Mouse (Mus musculus): Measurements from ENCODE around the gene Clmn.

Gene Clmn

GRCm38 (mm10) chr12:104818057-104818456 lies 46.8 kb downstream of the Clmn start:
- no peak for DNase-seq (ENCODE audit: low read depth in 1 of 2, low spot score in 2 of 2)

GRCm38 (mm10) chr12:104817172-104817866 lies 47.6 kb downstream of the Clmn start:
- no peak for DNase-seq (ENCODE audit: low read depth in 1 of 2, low spot score in 2 of 2)

DNA sequence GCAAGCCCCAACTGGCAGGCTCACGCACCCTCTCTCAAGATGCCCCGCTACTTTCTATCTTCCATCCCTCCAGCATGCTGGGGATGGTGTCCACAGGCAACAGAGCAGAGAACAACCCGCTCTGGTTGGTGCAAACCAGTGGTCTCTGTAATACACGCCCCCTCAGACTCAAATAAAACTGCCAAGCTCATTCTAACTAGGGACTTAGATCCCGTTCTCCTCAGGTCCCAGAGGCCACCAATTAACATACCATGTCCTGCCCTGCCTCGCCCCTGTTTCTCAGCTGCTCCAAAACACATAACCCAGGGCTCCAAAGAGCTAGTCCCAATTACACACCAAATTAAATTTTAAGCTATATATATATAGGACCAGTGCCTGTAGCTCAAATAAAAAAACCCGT lies 50.6 kb downstream of the Clmn start:
- no peak for DNase-seq (ENCODE audit: low read depth in 1 of 2, low spot score in 2 of 2)

- no peak for DNase-seq (ENCODE audit: low read depth in 1 of 2, low spot score in 2 of 2)
These were observed 51.1 kb downstream of the Clmn start for GRCm38 (mm10) chr12:104813762-104814161.

DNA sequence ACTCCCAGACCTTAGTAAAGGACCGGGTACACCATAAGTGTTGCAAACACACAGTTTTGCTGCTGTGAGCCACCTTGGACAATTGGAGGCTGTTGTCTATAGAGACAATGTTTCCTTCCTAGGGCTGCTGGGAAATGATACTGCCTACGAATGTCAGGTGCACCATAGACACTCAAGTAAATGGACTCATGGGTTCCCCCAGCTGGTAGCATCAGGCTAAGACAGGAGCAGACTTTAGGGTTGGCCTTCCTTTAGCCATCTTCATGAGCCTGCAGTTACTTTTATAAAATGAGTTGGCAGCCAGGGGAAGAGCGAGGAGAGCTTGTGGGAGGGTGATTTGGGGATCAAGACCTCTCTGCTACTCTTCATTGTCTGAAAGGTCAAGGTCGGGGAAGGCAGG lies 52.2 kb downstream of the Clmn start:
- no peak for DNase-seq (ENCODE audit: low read depth in 1 of 2, low spot score in 2 of 2)

DNA sequence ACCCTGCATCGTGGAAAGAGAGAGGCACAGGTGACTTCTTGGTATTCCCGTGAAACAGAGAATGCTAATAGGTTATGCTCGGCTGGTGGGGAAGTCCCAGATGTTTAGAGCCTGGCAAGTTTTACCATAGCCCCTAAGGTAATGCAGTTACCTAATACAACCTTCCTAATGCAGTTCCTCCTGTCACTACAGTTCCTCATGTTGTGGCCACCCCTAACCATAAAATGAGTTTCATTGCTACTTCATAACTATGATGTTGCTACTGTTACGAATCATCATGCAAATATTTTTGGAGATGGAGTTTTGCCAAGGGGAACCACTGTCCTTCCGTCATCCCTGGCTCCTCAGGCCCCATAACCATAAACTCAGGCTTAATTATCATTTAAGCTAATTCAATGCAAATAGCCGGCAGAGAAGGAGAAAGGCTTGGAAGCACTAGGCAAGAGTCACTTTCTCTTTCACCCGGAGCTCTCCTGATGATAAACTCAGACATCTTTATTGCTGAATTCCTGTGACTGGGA lies 53.9 kb downstream of the Clmn start:
- no peak for DNase-seq (ENCODE audit: low read depth in 1 of 2, low spot score in 2 of 2)

GRCm38 (mm10) chr12:104808421-104809067 lies 56.3 kb downstream of the Clmn start:
- DNase-seq (ENCODE audit: low read depth in 1 of 2, low spot score in 2 of 2) = no peak

GRCm38 (mm10) chr12:104806680-104807375 lies 58.0 kb downstream of the Clmn start:
- no peak for DNase-seq (ENCODE audit: low read depth in 1 of 2, low spot score in 2 of 2)

DNA sequence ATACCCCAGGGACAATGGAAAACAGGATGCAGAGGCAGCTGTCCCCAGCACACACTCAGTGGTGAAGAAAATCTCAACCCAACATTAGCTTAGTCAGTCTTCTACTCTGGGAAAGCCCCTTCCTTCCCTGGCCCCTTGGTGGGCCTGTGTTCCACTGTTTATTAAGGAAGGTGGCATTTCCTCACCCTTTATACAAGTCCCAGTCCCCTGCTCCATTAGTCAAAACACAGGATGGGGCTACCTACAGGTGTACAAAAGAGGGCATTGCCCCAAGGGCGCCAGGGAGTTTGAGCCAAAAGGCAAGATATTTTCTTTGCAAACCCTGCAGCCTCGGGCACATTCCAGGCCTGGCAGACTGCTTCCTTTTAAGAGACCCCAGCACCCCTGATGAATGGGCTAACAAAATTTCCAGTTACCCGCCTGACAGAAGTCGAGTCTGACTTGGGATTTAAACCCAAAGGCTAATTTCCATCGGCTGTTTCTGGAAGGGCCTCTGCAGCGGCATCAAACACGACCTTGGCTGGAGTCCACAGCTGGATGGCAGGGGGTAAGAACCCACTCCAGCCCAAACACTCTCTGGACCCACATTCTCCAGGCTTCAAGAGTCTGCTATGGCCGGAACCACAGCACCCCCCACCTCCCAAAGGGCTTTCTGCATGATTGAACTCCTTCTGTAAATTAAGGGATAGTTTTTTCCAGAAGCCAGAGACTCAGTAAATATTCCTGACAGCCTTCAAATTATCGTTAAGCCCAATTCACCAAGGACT lies 63.2 kb downstream of the Clmn start:
- no peak for DNase-seq (ENCODE audit: low read depth in 1 of 2, low spot score in 2 of 2)

- no peak for DNase-seq (ENCODE audit: low read depth in 1 of 2, low spot score in 2 of 2)
These were observed 65.5 kb downstream of the Clmn start for GRCm38 (mm10) chr12:104799365-104799764.

- DNase-seq (ENCODE audit: low read depth in 1 of 2, low spot score in 2 of 2) = no peak
These were observed 67.0 kb downstream of the Clmn start for GRCm38 (mm10) chr12:104797905-104798304.

- DNase-seq (ENCODE audit: low read depth in 1 of 2, low spot score in 2 of 2) = no peak
These were observed 68.1 kb downstream of the Clmn start for GRCm38 (mm10) chr12:104796635-104797378.

DNA sequence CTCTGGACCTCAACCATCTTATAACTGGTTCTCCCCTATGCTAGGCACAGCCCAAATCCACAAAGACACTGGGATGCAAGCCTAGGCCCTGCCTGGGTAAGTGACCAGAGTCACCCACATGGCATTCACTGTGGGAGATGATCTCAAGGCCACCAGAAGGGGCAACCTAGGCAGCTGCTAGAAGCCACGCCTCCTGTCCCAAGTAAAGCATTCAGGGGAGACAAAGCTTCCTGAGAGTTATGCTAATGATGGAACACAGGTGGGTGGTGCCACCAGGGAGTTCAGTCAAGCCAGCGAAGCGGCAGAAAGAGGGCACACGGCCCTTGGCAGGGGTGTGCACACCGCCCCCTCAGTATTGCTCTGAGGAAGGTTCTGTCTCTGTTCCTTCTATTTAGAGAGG lies 69.9 kb downstream of the Clmn start:
- no peak for DNase-seq (ENCODE audit: low read depth in 1 of 2, low spot score in 2 of 2)

- DNase-seq (ENCODE audit: low read depth in 1 of 2, low spot score in 2 of 2) = no peak
These were observed 71.4 kb downstream of the Clmn start for GRCm38 (mm10) chr12:104793486-104793885.

- DNase-seq (ENCODE audit: low read depth in 1 of 2, low spot score in 2 of 2) = peak; percentile 17 to 18
These were observed 87.3 kb downstream of the Clmn start for GRCm38 (mm10) chr12:104777603-104778002.

- no peak for DNase-seq (ENCODE audit: low read depth in 1 of 2, low spot score in 2 of 2)
These were observed 92.9 kb downstream of the Clmn start for GRCm38 (mm10) chr12:104771941-104772340.

GRCm38 (mm10) chr12:104769201-104769785 lies 95.6 kb downstream of the Clmn start:
- no peak for DNase-seq (ENCODE audit: low read depth in 1 of 2, low spot score in 2 of 2)

GRCm38 (mm10) chr12:104767183-104767582 lies 97.7 kb downstream of the Clmn start:
- DNase-seq (ENCODE audit: low read depth in 1 of 2, low spot score in 2 of 2) = no peak

DNA sequence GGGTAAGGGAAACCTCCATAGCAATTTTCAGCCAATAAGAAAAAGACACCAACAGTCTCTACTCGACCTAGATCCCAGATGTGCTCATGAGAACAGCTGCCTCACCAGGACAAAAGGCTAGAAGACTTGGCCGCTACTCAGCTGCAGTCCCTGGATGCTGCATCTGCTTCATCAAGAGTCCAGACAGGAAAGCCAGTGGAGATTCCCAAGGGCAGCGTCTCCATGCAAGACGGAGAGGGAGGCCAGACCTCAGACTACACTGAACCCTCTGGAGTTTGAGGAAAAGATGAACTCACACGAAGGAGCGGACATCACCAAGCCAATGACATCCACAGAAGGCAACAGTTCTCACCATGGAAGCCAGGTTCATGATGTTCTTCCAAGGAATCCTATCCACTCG lies 99.1 kb downstream of the Clmn start:
- DNase-seq (ENCODE audit: low read depth in 1 of 2, low spot score in 2 of 2) = no peak

DNA sequence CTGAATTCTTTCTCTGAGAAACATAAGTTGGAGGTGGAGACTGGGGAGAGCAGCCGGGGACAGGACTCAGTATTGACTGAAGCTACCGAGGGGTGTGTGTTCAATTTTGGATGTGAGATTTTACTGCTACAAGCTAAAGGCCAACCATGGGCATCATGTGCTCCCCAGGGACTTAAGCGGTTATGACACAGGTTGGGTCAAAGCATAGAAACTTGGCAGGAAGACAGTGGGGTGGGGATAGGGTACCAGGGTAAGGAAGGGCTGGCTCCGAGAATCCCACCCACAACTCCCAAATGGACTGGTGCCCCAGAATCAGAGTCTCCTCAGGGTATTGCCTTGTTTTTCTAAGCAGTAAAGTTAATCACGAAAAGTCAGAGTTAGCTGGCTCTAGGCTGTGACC lies 99.8 kb downstream of the Clmn start:
- DNase-seq (ENCODE audit: low read depth in 1 of 2, low spot score in 2 of 2) = no peak

All from monocyte, adult 2 months (primary cell).